Mouse (Mus musculus) lung, embryonic 14.5 days (tissue): ENCODE data around the gene Kidins220. TPM values are rescaled to one million over a fixed set of nuclear protein-coding genes. Genes with fewer than 3 reads are reported as not detected.

ENCODE experiments used
- ATAC-seq: fragments of 200-750 bp; cut with Nextera tagmentation; 2 replicates; pipeline ENCODE4 v1.8.0; 2017; ENCODE audit warnings: mild to moderate bottlenecking, moderate TSS enrichment, moderate library complexity; ENCODE audit not compliant: insufficient read depth
- DNase-seq: peaks from one replicate; pipeline ENCODE4 v3.0.0-alpha.2; 2015
- H3K27ac ChIP-seq: fragments of 300-500 bp; sonication (generic); 2 replicates; pipeline ENCODE4 v1.5.1; 2014; ENCODE audit warnings: low read depth, mild to moderate bottlenecking, moderate library complexity
- H3K27me3 ChIP-seq: fragments of 300-500 bp; sonication (generic); 2 replicates; pipeline ENCODE4 v1.6.1; 2014; ENCODE audit warnings: low read length, control low read depth; ENCODE audit not compliant: insufficient read depth
- H3K36me3 ChIP-seq: fragments of 300-500 bp; sonication (generic); 2 replicates; pipeline ENCODE4 v1.6.1; 2014; ENCODE audit warnings: control low read depth; ENCODE audit not compliant: insufficient read depth
- H3K4me1 ChIP-seq: fragments of 300-500 bp; sonication (generic); 2 replicates; pipeline ENCODE4 v1.6.1; 2014; ENCODE audit warnings: antibody characterized with exemption, control low read depth; ENCODE audit not compliant: insufficient read depth
- H3K4me2 ChIP-seq: fragments of 300-500 bp; sonication (generic); 2 replicates; pipeline ENCODE4 v1.6.1; 2014; ENCODE audit warnings: mild to moderate bottlenecking
- H3K4me3 ChIP-seq: fragments of 300-500 bp; sonication (generic); 2 replicates; pipeline ENCODE4 v1.5.1; 2014; ENCODE audit warnings: low read depth, low read length
- H3K9ac ChIP-seq: fragments of 300-500 bp; sonication (generic); 2 replicates; pipeline ENCODE4 v1.6.1; 2014
- H3K9me3 ChIP-seq: fragments of 300-500 bp; sonication (generic); 2 replicates; pipeline ENCODE4 v1.6.1; 2016; ENCODE audit warnings: low read depth, low read length, control low read depth
- CTCF ChIP-seq: IDR thresholded peaks from 2 replicates; pipeline ENCODE4 v1.5.1; 2016; ENCODE audit warnings: antibody characterized with exemption, low read depth
- WGBS: fragments of 180-500 bp; shearing (Covaris S2); extraction: QIAGEN DNeasy Blood & Tissue Kit; methylation state at CpG from one replicate; pipeline ENCODE4 v1.1.7; 2014; 5-methylcytosine and 5-hydroxymethylcytosine counted together
- polyA plus RNA-seq: library from polyadenylated mRNA; unstranded; fragments of >200 nt; fragmentation: Nextera tagmentation; extraction: Ambion mirVana; gene quantifications from 2 replicates; pipeline ENCODE4 v1.2.1, GENCODE M21; 2014

The Kidins220 gene
- 25.7 and 26.0 TPM in 2 replicates for polyA plus RNA-seq

DNA sequence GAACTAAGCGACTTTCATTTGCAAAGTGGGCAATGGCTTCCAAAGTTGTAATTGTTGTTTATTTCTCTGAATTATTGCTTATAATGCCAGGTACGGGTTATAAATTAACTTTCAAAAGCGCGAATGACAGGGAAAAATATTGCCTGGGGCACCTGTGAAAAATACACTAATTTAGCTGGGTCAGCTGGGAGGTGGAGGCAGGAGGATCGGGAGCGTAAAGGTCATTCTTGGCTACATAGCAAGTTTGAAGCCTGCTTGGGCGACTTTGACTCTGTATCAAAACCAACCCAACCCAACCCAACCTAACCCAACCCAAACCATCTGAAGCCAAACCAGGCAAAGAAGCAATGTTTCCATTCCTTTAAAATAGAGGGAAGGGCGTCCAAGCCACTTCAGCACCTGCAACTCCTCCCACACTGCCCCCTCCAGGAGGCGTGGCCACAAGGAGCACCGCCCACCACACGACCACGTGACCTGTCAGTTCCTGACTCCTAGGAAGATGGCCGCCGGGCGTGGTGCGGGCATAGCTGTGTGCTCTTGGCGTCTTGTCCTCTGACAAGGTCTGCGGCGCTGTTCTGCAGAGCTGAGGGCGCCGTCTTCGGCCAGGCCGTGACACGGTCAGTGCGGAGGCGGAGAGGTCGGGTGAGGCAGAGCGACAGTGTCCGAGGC lies at the start of gene Kidins220:
TSS of gene Kidins220 (plus strand) at position 480 of the 669 bp plus-strand sequence.
- TF ChIP-seq CTCF, result peak; percentile 47
- Histone ChIP-seq H3K9me3 (no peaks in the 10 kb centered on the region), H3K4me3 (peak within 1 kb of the TSS; percentile 78), H3K9ac (peak within 1 kb of the TSS; percentile 61), H3K27me3 (no peaks in the 10 kb centered on the region), H3K4me2 (peak within 1 kb of the TSS; percentile 69), H3K27ac (peak within 1 kb of the TSS; percentile 87), H3K4me1 (0 out of 2 replicates have a peak, but pooled peaks cover 6% of the 10 kb centered on the region), H3K36me3 (no peaks in the 10 kb centered on the region)
- WGBS, result 15% methylated on average over 29 of the region's 29 CpGs
- ATAC-seq (peak; percentile 92), DNase-seq (peak; percentile 96)

GRCm38 (mm10) chr12:24925276-24925675 lies 49.4 kb upstream of the Kidins220 start:
- Histone ChIP-seq H3K4me3 (no peak overlapping the region), H3K27ac (no peak overlapping the region), H3K4me1 (no peaks in the 10 kb centered on the region), H3K27me3 (no peaks in the 10 kb centered on the region), H3K4me2 (no peak overlapping the region), H3K9me3 (no peaks in the 10 kb centered on the region), H3K36me3 (0 out of 2 replicates have a peak, but pooled peaks cover 10% of the 10 kb centered on the region), H3K9ac (no peak overlapping the region)
- no peak for DNase-seq
- no peak for TF ChIP-seq CTCF
- ATAC-seq, result no peak
- WGBS, result 75% methylated on average over 5 of the region's 5 CpGs

DNA sequence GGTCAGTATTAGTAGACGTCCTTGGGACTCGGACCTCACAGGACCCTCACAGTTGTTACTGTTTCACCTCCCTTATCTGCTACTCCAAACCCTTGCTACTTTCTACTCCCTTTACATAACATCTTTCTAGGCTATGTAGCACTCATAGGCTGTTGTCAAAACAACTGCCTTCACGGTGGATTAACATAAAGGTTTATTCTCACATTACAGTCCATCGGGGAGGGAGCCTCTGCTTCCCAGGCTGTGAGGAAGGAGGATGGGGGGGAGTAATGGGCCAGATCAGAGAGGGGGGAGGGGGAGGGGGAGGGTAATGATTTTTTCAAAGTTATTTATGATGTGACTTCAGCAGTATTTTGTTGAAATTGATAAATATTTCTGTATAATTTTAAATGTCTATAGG lies 49.0 kb upstream of the Kidins220 start:
- DNase-seq (no peak), ATAC-seq (no peak)
- H3K4me1 ChIP-seq, result no peaks in the 10 kb centered on the region
- no peak overlapping the region for H3K27ac ChIP-seq
- H3K9ac ChIP-seq, result no peak overlapping the region
- 44% methylated on average over 4 of the region's 4 CpGs for WGBS
- no peak overlapping the region for H3K4me2 ChIP-seq
- no peak overlapping the region for H3K4me3 ChIP-seq
- TF ChIP-seq CTCF, result no peak
- no peaks in the 10 kb centered on the region for H3K9me3 ChIP-seq
- 0 out of 2 replicates have a peak, but pooled peaks cover 10% of the 10 kb centered on the region for H3K36me3 ChIP-seq
- no peaks in the 10 kb centered on the region for H3K27me3 ChIP-seq

GRCm38 (mm10) chr12:24928051-24928748 lies 46.5 kb upstream of the Kidins220 start:
- no peak overlapping the region for H3K27ac ChIP-seq
- no peaks in the 10 kb centered on the region for H3K27me3 ChIP-seq
- no peak overlapping the region for H3K9ac ChIP-seq
- no peaks in the 10 kb centered on the region for H3K9me3 ChIP-seq
- H3K36me3 ChIP-seq, result 0 out of 2 replicates have a peak, but pooled peaks cover 10% of the 10 kb centered on the region
- no peaks in the 10 kb centered on the region for H3K4me1 ChIP-seq
- WGBS, result 58% methylated on average over 18 of the region's 18 CpGs
- TF ChIP-seq CTCF, result no peak
- no peak overlapping the region for H3K4me3 ChIP-seq
- ATAC-seq (no peak), DNase-seq (no peak)
- no peak overlapping the region for H3K4me2 ChIP-seq

DNA sequence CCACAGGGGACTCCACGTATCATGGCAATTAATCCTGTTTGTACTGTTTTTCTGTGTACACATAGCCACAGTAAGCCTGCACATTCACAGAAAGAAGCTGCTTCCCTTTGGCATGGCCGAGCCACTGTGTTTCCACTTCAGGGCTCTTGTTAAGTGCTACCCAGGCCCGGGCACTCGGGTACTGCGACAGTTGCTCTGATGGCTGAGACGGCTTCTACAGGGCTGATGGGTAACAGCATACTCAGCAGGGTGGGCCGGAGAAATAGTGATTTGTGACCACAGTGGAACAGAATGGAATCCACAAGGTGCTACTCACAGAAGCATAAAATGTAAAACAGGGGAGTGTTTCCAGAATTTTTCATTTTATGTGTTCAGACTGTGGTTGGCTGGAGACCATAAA lies 45.7 kb upstream of the Kidins220 start:
- Histone ChIP-seq H3K4me2 (no peak overlapping the region), H3K27ac (no peak overlapping the region), H3K4me3 (no peak overlapping the region), H3K9ac (no peak overlapping the region), H3K27me3 (no peaks in the 10 kb centered on the region), H3K9me3 (no peaks in the 10 kb centered on the region), H3K36me3 (0 out of 2 replicates have a peak, but pooled peaks cover 10% of the 10 kb centered on the region), H3K4me1 (no peaks in the 10 kb centered on the region)
- ATAC-seq (no peak), DNase-seq (no peak)
- 77% methylated on average over 7 of the region's 7 CpGs for WGBS
- TF ChIP-seq CTCF, result no peak

DNA sequence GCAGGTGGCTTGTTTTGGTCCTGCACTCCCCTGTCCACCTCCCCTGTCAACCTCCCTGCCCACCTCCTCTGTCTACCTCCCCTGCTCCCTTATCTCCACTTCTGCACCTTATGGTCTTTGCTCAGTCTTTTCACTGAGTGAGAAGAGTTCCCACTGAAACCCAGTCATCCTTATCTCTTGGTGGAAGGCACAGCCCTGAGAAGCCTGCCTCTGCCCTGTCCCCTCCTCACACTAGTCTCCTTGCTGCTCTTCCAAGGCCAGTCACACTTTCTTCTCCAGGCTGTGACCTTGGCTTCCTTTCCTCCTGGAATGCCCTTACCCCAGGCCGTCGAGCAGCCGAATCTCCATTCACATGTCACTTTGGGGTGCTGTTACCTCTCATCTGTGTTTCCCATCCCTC lies 44.0 kb upstream of the Kidins220 start:
- no peaks in the 10 kb centered on the region for H3K4me1 ChIP-seq
- no peak overlapping the region for H3K4me2 ChIP-seq
- no peak for TF ChIP-seq CTCF
- 55% methylated on average over 3 of the region's 3 CpGs for WGBS
- H3K36me3 ChIP-seq, result peaks cover 14% of the 10 kb centered on the region; the same call in 1 of the 2 replicates
- no peak overlapping the region for H3K27ac ChIP-seq
- no peak overlapping the region for H3K4me3 ChIP-seq
- H3K27me3 ChIP-seq, result no peaks in the 10 kb centered on the region
- no peak overlapping the region for H3K9ac ChIP-seq
- ATAC-seq (no peak), DNase-seq (no peak)
- H3K9me3 ChIP-seq, result no peaks in the 10 kb centered on the region

- 67% methylated on average over 6 of the region's 6 CpGs for WGBS
- no peak for DNase-seq
These were observed 42.6 kb upstream of the Kidins220 start for GRCm38 (mm10) chr12:24932120-24932519.

More at GRCm38 (mm10) chr12:24932120-24932519, 42.6 kb upstream of the Kidins220 start:
- H3K4me1 ChIP-seq, result no peaks in the 10 kb centered on the region
- H3K27me3 ChIP-seq, result no peaks in the 10 kb centered on the region
- TF ChIP-seq CTCF, result no peak
- H3K36me3 ChIP-seq, result peaks cover 11% of the 10 kb centered on the region; the same call in 1 of the 2 replicates
- no peak overlapping the region for H3K9ac ChIP-seq
- H3K4me3 ChIP-seq, result no peak overlapping the region
- ATAC-seq, result no peak
- no peak overlapping the region for H3K27ac ChIP-seq
- no peaks in the 10 kb centered on the region for H3K9me3 ChIP-seq
- no peak overlapping the region for H3K4me2 ChIP-seq
